Mouse (Mus musculus) hindbrain, embryonic 16.5 days (tissue): ENCODE measurements at regions not wholly inside any gene's neighbourhood (a gene's known extent, or its start where the extent isn't known, plus 50 kb on each side); places are given as distances from the start of the nearest gene placed in this dataset.

Experiments used
- ATAC-seq: fragments of 200-750 bp; cut with Nextera tagmentation; 2 replicates; pipeline ENCODE4 v1.8.0; 2017; ENCODE audit warnings: moderate TSS enrichment, moderate library complexity
- H3K27ac ChIP-seq: fragments of 300-500 bp; sonication (generic); 2 replicates; pipeline ENCODE4 v1.5.1; 2014; ENCODE audit warnings: low read depth, mild to moderate bottlenecking, control low read depth, low read length, moderate library complexity
- H3K27me3 ChIP-seq: fragments of 300-500 bp; sonication (generic); replicated peaks from 2 replicates; pipeline ENCODE4 v1.6.1; 2014; ENCODE audit warnings: low read length; ENCODE audit not compliant: control insufficient read depth, insufficient read depth
- H3K36me3 ChIP-seq: fragments of 300-500 bp; sonication (generic); 2 replicates; pipeline ENCODE4 v1.6.1; 2014; ENCODE audit warnings: mild to moderate bottlenecking, low read length, moderate library complexity, mixed read lengths; ENCODE audit not compliant: control insufficient read depth, insufficient read depth
- H3K4me1 ChIP-seq: fragments of 300-500 bp; sonication (generic); 2 replicates; pipeline ENCODE4 v1.6.1; 2014; ENCODE audit warnings: low read depth, low read length; ENCODE audit not compliant: control insufficient read depth, insufficient read depth
- H3K4me2 ChIP-seq: fragments of 300-500 bp; sonication (generic); 2 replicates; pipeline ENCODE4 v1.6.1; 2014; ENCODE audit warnings: mild to moderate bottlenecking, low read length, control low read depth, moderate library complexity
- H3K4me3 ChIP-seq: fragments of 300-500 bp; sonication (generic); 2 replicates; pipeline ENCODE4 v1.5.1; 2014; ENCODE audit warnings: mild to moderate bottlenecking, low read length, control low read depth, moderate library complexity
- H3K9ac ChIP-seq: fragments of 300-500 bp; sonication (generic); 2 replicates; pipeline ENCODE4 v1.6.1; 2014; ENCODE audit warnings: low read depth, mild to moderate bottlenecking, control low read depth, low read length, moderate library complexity
- H3K9me3 ChIP-seq: fragments of 300-500 bp; sonication (generic); 2 replicates; pipeline ENCODE4 v1.6.1; 2014; ENCODE audit warnings: mild to moderate bottlenecking, low read length, moderate library complexity; ENCODE audit not compliant: control insufficient read depth
- WGBS: fragments of 180-500 bp; shearing (Covaris S2); extraction: QIAGEN DNeasy Blood & Tissue Kit; methylation state at CpG from one replicate; pipeline ENCODE4 v1.1.7; 2014; 5-methylcytosine and 5-hydroxymethylcytosine counted together

- no peak for ATAC-seq
- H3K4me3 ChIP-seq: no peak overlapping the region
- no peak overlapping the region for H3K9ac ChIP-seq
- H3K36me3 ChIP-seq: no peaks in the 10 kb centered on the region
- no peaks in the 10 kb centered on the region for H3K27me3 ChIP-seq
- no peaks in the 10 kb centered on the region for H3K4me1 ChIP-seq
- no peak overlapping the region for H3K4me2 ChIP-seq
- 89% methylated on average over 5 of the region's 5 CpGs for WGBS
- no peaks in the 10 kb centered on the region for H3K9me3 ChIP-seq
- H3K27ac ChIP-seq: no peak overlapping the region
These were observed 218.0 kb downstream of the Pten start for GRCm38 (mm10) chr19:32975303-32975702.

GRCm38 (mm10) chr19:32976507-32976906 is 219.2 kb downstream of the Pten start:
- Histone ChIP-seq H3K27me3 (no peaks in the 10 kb centered on the region), H3K9ac (no peak overlapping the region), H3K36me3 (no peaks in the 10 kb centered on the region), H3K27ac (no peak overlapping the region), H3K4me2 (no peak overlapping the region), H3K4me1 (no peaks in the 10 kb centered on the region), H3K9me3 (no peaks in the 10 kb centered on the region), H3K4me3 (no peak overlapping the region)
- 86% methylated on average over 7 of the region's 7 CpGs for WGBS
- ATAC-seq: no peak

- Histone ChIP-seq H3K27ac (no peak overlapping the region), H3K9ac (no peak overlapping the region), H3K4me3 (no peak overlapping the region), H3K4me2 (no peak overlapping the region), H3K27me3 (no peaks in the 10 kb centered on the region), H3K9me3 (no peaks in the 10 kb centered on the region), H3K36me3 (no peaks in the 10 kb centered on the region), H3K4me1 (no peaks in the 10 kb centered on the region)
- ATAC-seq: no peak
- WGBS: 90% methylated on average over 7 of the region's 7 CpGs
These were observed 220.9 kb downstream of the Pten start for GRCm38 (mm10) chr19:32978037-32978745.

GRCm38 (mm10) chr19:32980142-32980541 is 222.8 kb downstream of the Pten start:
- Histone ChIP-seq H3K36me3 (no peaks in the 10 kb centered on the region), H3K4me1 (no peaks in the 10 kb centered on the region), H3K9ac (no peak overlapping the region), H3K4me3 (no peak overlapping the region), H3K27me3 (no peaks in the 10 kb centered on the region), H3K27ac (no peak overlapping the region), H3K4me2 (no peak overlapping the region), H3K9me3 (no peaks in the 10 kb centered on the region)
- WGBS: 81% methylated on average over 5 of the region's 5 CpGs
- ATAC-seq: no peak

GRCm38 (mm10) chr19:32988713-32989112 is 231.4 kb downstream of the Pten start:
- Histone ChIP-seq H3K9ac (no peak overlapping the region), H3K4me2 (no peak overlapping the region), H3K4me1 (no peaks in the 10 kb centered on the region), H3K36me3 (no peaks in the 10 kb centered on the region), H3K27ac (no peak overlapping the region), H3K9me3 (no peaks in the 10 kb centered on the region), H3K27me3 (no peaks in the 10 kb centered on the region), H3K4me3 (no peak overlapping the region)
- 67% methylated on average over 5 of the region's 5 CpGs for WGBS
- no peak for ATAC-seq

DNA sequence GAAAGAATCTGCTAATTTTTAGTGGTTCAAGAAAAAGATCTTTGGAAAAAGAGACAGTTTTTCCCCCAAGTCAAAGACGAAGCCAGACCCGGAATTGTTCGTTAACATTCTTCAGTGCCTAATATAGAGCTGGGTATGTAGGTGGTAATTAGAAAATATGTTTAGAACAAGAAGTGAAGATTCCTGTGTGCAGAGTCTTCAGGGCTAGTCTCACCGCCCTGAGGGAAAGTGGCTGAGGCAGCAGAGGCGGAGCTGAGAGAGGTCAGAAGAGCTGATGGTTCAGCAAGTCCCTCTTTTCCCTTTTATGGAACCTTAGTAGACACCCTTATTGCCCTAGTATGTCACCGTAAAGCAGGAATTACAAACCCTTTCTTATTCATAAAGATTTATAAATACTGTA is 232.0 kb downstream of the Pten start:
- WGBS: 89% methylated on average over 6 of the region's 6 CpGs
- H3K9me3 ChIP-seq: no peaks in the 10 kb centered on the region

GRCm38 (mm10) chr19:32990576-32990975 is 233.3 kb downstream of the Pten start:
- H3K4me1 ChIP-seq: no peaks in the 10 kb centered on the region
- no peaks in the 10 kb centered on the region for H3K36me3 ChIP-seq
- WGBS: 88% methylated on average over 6 of the region's 6 CpGs
- H3K4me2 ChIP-seq: no peak overlapping the region
- no peak overlapping the region for H3K9ac ChIP-seq
- ATAC-seq: no peak
- no peak overlapping the region for H3K4me3 ChIP-seq
- H3K27me3 ChIP-seq: no peaks in the 10 kb centered on the region
- H3K27ac ChIP-seq: no peak overlapping the region
- no peaks in the 10 kb centered on the region for H3K9me3 ChIP-seq

More for the DNA sequence above, 232.0 kb downstream of the Pten start:
- Histone ChIP-seq H3K36me3 (no peaks in the 10 kb centered on the region), H3K4me3 (no peak overlapping the region), H3K9ac (no peak overlapping the region), H3K4me2 (no peak overlapping the region), H3K27me3 (no peaks in the 10 kb centered on the region), H3K27ac (no peak overlapping the region), H3K4me1 (no peaks in the 10 kb centered on the region)
- ATAC-seq: no peak

- Histone ChIP-seq H3K4me2 (no peak overlapping the region), H3K4me3 (no peak overlapping the region), H3K27me3 (no peaks in the 10 kb centered on the region), H3K27ac (no peak overlapping the region), H3K4me1 (no peaks in the 10 kb centered on the region), H3K36me3 (no peaks in the 10 kb centered on the region), H3K9me3 (no peaks in the 10 kb centered on the region), H3K9ac (no peak overlapping the region)
- ATAC-seq: no peak
- WGBS: 82% methylated on average over 2 of the region's 3 CpGs
These were observed 241.4 kb downstream of the Pten start for GRCm38 (mm10) chr19:32998576-32999170.

GRCm38 (mm10) chr19:33007582-33007981 is 250.3 kb downstream of the Pten start:
- no peaks in the 10 kb centered on the region for H3K4me1 ChIP-seq
- no peak overlapping the region for H3K27ac ChIP-seq
- H3K4me3 ChIP-seq: no peak overlapping the region
- H3K9ac ChIP-seq: no peak overlapping the region
- WGBS: 94% methylated on average over 8 of the region's 8 CpGs
- H3K4me2 ChIP-seq: no peak overlapping the region
- no peaks in the 10 kb centered on the region for H3K27me3 ChIP-seq
- no peak for ATAC-seq
- H3K9me3 ChIP-seq: no peaks in the 10 kb centered on the region
- H3K36me3 ChIP-seq: no peaks in the 10 kb centered on the region
